Mouse (Mus musculus): ENCODE measurements around the gene Fli1.

DNA sequence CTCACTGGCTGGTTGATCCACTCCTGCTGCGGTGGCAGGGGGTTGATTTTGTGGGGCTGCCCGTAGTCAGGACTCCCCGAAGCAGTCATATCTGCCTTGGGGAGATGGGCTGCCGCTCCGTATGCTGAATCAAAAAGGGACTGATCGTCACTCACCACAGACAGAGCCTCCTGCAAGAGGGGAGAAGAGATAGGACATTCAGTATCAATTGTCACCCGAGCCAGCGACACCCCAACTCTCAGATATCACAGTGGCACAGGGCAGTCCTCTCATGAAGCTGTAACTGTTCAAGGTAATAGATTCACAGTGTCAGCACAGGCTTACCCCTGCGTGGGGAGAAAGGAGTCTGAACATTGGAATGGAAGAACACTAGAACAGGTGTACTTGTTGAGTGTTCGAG lies 66.1 kb downstream of the Fli1 start:
- TF ChIP-seq CTCF (IDR thresholded peaks at IDR 0.05; ENCODE audit: low read depth) (no peak), EP300 (IDR thresholded peaks at IDR 0.05; ENCODE audit: low read depth) (no peak)
